Mouse (Mus musculus): ENCODE measurements around the gene 4930535I16Rik. TPM values are rescaled to one million over a fixed set of nuclear protein-coding genes. Genes with fewer than 3 reads are reported as not detected.
"Not testable (repeated sequence)": the region's sequence is repeated elsewhere in the genome, so short reads cannot be mapped to it uniquely, and the experiment has no call there.

The 4930535I16Rik gene
- polyA plus RNA-seq, 1 experiment from 2014 or later, result 0.19 TPM

DNA sequence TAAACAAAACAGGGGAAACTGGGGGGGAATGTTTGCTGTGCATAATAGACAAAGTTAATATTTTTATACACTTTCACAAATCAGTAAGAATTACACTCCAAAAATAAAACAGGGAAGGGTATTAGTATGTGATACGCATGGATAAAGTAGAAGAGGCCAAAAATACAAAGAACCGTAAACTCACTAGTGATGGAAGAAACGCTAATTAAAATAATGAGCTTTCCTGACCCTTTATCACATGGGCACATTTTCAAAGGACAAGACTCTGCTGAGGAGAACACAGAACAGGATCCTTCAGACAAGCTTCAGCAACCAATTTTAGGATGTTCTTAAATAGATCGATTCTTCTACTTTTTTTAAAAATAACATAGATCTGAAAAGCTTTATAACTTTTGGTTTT lies 28.9 kb upstream of the 4930535I16Rik start:
- in situ Hi-C loops (cut with MboI; ENCODE audit: low pct_unique_long_range_greater_than_20kb), result no loop called here
- ChIA-PET POLR2A (no interaction called here), CTCF (interaction anchor here (1.0 kb wide), 1 partner anchor 9 kb away, joined by 4 read pairs; no protein-coding TSS in a partner anchor)
- no peak for ATAC-seq
- no peak for TF ChIP-seq CTCF (IDR thresholded peaks at IDR 0.05)
- no peaks in the 10 kb centered on the region for H3K27me3 ChIP-seq
- DNase-seq (ENCODE audit: low read depth, low spot score), result no peak

DNA sequence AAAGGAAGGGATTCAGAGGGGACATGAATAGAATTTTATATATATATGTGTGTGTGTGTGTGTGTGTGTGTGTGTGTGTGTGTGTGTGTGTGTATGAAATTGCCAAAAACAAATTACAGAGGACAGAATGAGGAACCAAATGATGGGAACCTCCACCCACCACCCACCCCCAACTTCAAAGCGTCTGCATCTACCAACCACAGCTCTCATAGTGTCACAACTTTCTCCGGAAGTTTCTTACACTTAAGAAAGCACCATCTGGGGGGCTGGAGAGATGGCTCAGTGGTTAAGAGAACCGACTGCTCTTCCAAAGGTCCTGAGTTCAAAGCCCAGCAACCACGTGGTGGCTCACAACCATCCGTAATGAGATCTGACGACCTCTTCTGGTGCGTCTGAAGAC lies 23.1 kb upstream of the 4930535I16Rik start:
- CTCF ChIA-PET, result interaction anchor here (2.9 kb wide), 1 partner anchor 9 kb away, joined by 15 read pairs; no protein-coding TSS in a partner anchor
- ATAC-seq; in situ Hi-C loops (cut with MboI; ENCODE audit: low pct_unique_long_range_greater_than_20kb); DNase-seq (ENCODE audit: low read depth, low spot score); POLR2A ChIA-PET; H3K27me3 ChIP-seq: not testable (repeated sequence)

DNA sequence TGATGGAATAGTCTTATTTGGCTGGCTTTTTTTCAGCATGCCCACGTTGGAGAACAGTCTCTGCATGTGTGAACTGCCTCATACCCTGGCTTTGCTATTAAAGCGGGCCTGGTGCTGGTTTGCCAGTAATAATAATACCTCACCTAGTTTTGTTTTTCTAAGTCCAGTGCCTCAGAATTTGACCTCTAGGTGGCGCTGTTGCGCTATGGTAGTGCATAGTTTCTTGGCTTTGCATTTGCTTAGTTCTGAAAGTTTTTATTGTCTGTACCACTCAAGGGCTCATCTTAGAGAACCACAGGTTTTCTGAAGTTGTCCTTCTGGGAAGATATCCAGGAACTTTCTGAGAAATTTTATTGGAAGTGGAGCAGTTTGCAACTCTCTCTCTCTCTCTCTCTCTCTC lies 22.0 kb upstream of the 4930535I16Rik start:
- no peaks in the 10 kb centered on the region for H3K27me3 ChIP-seq
- POLR2A ChIA-PET, result no interaction called here
- ATAC-seq (peak; percentile 26), DNase-seq (ENCODE audit: low read depth, low spot score) (peak; percentile 44)
- in situ Hi-C loops (cut with MboI; ENCODE audit: low pct_unique_long_range_greater_than_20kb), result no loop called here
- CTCF ChIA-PET, result interaction anchor here (0.8 to 2.9 kb wide), 9 partner anchors 10 to 171 kb away, joined by 3 to 15 read pairs (median 4); no protein-coding TSS in a partner anchor
- TF ChIP-seq CTCF (IDR thresholded peaks at IDR 0.05), result peak; percentile 79

DNA sequence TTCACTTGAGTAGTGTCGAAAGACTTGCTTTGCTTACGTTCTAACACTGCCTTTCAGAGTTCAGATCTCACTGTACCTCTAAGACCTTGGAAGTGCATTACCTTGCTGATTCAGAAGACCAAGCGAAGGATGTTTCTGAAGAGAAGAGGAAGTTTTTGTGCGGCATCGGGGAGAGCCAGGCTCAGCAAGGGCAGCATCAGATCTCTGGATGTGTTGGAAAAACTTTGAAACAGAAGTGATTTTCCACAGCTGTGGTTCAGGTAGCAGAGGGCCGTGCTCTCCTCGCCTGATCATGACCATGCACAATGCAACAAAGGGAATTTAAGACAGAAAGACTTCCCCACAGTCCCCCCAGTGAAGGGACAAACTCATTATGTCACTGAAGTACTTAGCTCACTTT lies 18.2 kb upstream of the 4930535I16Rik start:
- no peaks in the 10 kb centered on the region for H3K27me3 ChIP-seq
- DNase-seq (ENCODE audit: low read depth, low spot score) (no peak), ATAC-seq (no peak)
- TF ChIP-seq CTCF (IDR thresholded peaks at IDR 0.05), result no peak
- ChIA-PET CTCF (interaction anchor here (1.4 kb wide), 1 partner anchor 16 kb away, joined by 4 read pairs; no protein-coding TSS in a partner anchor), POLR2A (no interaction called here)
- in situ Hi-C loops (cut with MboI; ENCODE audit: low pct_unique_long_range_greater_than_20kb), result no loop called here

DNA sequence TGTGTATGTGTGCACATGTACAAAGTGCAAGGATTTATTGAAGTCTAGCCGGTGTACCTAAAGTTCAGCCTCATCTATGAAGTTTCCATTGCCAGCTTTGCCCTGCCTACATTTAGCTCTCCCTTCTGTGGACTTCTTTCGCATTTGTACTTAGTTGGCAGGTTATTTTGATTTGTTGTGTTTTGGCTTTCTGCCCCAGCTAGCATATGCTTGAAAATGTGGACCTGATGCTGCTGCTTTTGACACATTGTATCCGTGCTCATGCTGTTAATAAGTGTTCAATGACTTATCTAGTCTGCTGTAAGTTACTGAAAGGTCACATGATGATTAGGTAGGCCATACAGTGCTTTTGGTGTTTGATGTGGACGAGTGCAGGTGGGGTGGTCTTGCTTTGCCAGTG lies 16.5 kb upstream of the 4930535I16Rik start:
- DNase-seq (ENCODE audit: low read depth, low spot score) (no peak), ATAC-seq (no peak)
- TF ChIP-seq CTCF (IDR thresholded peaks at IDR 0.05), result no peak
- H3K27me3 ChIP-seq, result no peaks in the 10 kb centered on the region
- in situ Hi-C loops (cut with MboI; ENCODE audit: low pct_unique_long_range_greater_than_20kb), result no loop called here
- ChIA-PET CTCF (no interaction called here), POLR2A (no interaction called here)

DNA sequence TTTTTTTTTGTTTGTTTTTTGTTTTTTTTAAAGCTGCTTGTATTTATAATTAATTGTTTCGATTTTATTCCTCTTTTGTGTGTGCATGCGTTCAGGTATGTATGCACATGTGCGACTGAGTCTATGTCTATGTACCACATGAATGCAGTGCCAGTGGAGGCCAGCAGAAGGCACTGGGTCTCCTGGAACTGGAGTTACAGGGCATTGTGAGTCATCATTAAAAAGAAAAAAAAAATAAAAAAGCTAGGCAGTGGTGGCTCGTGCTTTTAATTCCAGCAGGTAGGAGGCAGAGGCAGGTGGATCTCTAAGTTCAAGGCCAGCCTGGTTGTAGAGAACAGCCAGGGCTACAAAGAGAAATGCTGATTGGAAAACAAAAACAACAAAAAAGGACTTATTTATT lies 12.2 kb upstream of the 4930535I16Rik start:
- DNase-seq (ENCODE audit: low read depth, low spot score) (no peak), ATAC-seq (no peak)
- CTCF ChIA-PET, result interaction anchor here (1.6 to 3.0 kb wide), 2 partner anchors 7 to 10 kb away, joined by 3 to 9 read pairs; no protein-coding TSS in a partner anchor
- POLR2A ChIA-PET, result no interaction called here
- no peaks in the 10 kb centered on the region for H3K27me3 ChIP-seq
- TF ChIP-seq CTCF (IDR thresholded peaks at IDR 0.05), result no peak
- in situ Hi-C loops (cut with MboI; ENCODE audit: low pct_unique_long_range_greater_than_20kb), result no loop called here

DNA sequence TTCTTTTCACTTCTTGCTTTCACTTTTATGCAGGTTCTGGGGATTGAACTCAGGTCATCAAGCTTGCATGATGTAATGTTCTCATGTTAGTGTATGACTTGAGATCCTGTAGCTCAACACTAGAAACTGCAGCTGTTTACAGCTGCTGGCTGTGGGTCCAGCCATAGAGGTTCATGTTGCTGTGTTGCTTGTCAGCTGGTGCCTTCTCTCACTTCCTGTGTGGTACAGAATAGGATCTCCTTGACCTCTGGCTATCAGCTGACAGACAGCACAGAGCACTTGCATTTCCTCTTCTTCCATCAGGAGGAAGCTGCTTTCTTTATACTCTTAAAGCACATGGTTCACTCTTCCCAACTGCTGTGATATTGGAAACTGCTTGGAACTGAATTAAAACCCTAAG lies 10.1 kb upstream of the 4930535I16Rik start:
- TF ChIP-seq CTCF (IDR thresholded peaks at IDR 0.05), result no peak
- no peaks in the 10 kb centered on the region for H3K27me3 ChIP-seq
- in situ Hi-C loops (cut with MboI; ENCODE audit: low pct_unique_long_range_greater_than_20kb), result no loop called here
- ATAC-seq, result no peak
- DNase-seq (ENCODE audit: low read depth, low spot score), result no peak
- ChIA-PET POLR2A (interaction anchor here (1.1 kb wide), 1 partner anchor 11 kb away, joined by 3 read pairs; the partner anchor contains the start of gene Rragc), CTCF (interaction anchor here (1.0 kb wide), 1 partner anchor 12 kb away, joined by 3 read pairs; no protein-coding TSS in a partner anchor)

DNA sequence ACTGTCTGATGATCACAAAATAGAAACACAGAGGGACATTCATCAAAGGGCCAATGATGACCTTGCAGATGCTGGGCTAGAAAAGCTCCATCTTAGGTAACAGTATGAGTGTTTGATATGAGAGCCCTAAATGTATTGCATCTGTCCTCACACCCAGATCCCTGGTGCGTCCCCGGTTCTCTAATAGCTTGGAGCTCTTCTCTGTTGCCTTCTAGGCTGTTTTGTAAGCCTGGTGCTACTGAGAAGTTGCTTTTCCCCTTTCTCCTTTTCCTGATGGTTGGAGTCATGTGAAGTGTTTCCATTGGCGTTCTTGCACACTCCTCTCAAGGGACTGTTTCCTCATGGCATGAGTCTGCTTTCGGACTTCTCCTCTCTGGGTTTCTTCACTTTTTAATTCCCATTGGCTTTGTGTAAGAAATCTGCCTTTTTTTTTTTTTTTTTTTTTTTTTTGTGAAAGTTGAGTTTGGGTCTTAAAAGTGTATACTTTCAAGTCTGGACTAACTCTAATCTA lies 3.3 kb upstream of the 4930535I16Rik start:
- TF ChIP-seq CTCF (IDR thresholded peaks at IDR 0.05), result no peak
- no peaks in the 10 kb centered on the region for H3K27me3 ChIP-seq
- ChIA-PET POLR2A (no interaction called here), CTCF (interaction anchor here (1.3 kb wide), 1 partner anchor 19 kb away, joined by 4 read pairs; no protein-coding TSS in a partner anchor)
- DNase-seq (ENCODE audit: low read depth, low spot score) (no peak), ATAC-seq (no peak)
- in situ Hi-C loops (cut with MboI; ENCODE audit: low pct_unique_long_range_greater_than_20kb), result loop anchor here (25.0 kb wide), 1 partner anchor 509 kb away; no protein-coding TSS in a partner anchor

DNA sequence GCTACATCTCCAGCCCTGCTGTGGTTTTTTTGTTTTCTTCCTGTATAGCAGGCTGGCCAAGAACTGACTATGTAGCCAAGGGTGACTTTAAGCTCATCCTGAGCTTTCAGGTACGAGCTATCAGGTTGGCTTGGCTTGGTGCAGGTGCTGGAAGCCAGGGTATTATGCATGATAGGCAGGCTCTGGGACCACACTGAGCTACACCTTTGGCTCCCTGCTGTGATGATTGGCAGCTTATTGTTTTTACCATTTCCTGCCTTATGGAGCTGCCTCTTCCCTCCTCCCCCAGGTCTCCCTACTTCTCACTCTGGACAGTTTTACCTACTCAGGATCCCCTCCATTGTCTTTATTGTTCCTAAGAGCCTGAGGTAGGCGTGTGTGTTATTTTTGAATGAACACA lies 1.0 kb upstream of the 4930535I16Rik start:
- CTCF ChIA-PET, result interaction anchor here (1.0 kb wide), 2 partner anchors 13 to 21 kb away, joined by 3 to 4 read pairs; no protein-coding TSS in a partner anchor
- no peak for TF ChIP-seq CTCF (IDR thresholded peaks at IDR 0.05)

DNA sequence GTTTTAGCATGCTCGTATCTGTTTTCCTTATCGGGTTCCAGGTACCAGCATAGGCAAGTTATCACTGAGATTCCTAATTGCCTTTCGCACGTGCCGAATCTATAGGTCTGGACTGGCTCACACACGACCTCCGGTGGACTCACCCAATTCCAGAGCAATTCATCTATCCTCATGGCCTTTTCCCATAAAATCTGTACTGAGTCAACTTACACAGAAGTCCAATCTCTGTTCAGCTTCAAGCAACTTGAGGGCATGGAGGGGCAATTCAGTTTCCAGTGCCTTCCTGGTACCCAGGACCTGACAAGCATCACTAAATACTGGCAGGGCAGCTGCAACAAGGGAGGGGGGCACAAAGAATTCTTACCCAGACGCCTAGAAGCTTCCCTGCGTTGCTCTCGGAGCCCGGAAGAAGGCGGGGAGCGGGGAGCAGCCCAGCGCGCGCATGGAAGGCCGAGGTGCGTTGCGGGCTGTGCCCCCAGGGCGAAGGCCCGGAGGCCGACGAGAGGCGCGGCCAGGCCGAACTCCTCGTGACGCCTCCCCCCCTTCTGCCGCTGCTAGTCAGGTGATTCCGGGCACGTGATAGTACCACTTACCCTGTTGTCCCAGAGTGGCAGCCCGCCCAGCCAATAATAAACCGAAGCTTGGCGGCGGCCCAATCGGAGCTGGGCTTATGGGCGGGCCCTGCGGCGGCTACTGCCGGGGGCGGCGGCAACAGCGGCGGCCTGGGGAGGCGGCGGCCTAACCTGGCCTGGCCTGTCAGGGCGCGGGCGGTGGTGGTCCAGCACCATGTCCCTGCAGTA lies 874 bp downstream of the 4930535I16Rik start, which contains the start of gene Rragc:
Rragc (plus strand) TSS at position 699 of the 800 bp plus-strand sequence.
- in situ Hi-C loops (cut with MboI; ENCODE audit: low pct_unique_long_range_greater_than_20kb), result loop anchor here (25.0 kb wide), 1 partner anchor 505 kb away; no protein-coding TSS in a partner anchor
- DNase-seq (ENCODE audit: low read depth, low spot score) (peak; percentile 76), ATAC-seq (peak; percentile 98)
- no peak for TF ChIP-seq CTCF (IDR thresholded peaks at IDR 0.05)
- H3K27me3 ChIP-seq, result no peaks in the 10 kb centered on the region
- CTCF ChIA-PET, result no interaction called here
- POLR2A ChIA-PET, result interaction anchor here (0.6 to 1.3 kb wide), 3 partner anchors 11 to 13 kb away, joined by 3 to 4 read pairs (median 3); partner anchors contain the start of gene Mycbp

More for the DNA sequence above, 1.0 kb upstream of the 4930535I16Rik start:
- no peak for ATAC-seq
- no peaks in the 10 kb centered on the region for H3K27me3 ChIP-seq
- in situ Hi-C loops (cut with MboI; ENCODE audit: low pct_unique_long_range_greater_than_20kb), result loop anchor here (25.0 kb wide), 1 partner anchor 507 kb away; no protein-coding TSS in a partner anchor
- POLR2A ChIA-PET, result interaction anchor here (0.9 kb wide), 1 partner anchor 13 kb away, joined by 4 read pairs; no protein-coding TSS in a partner anchor
- no peak for DNase-seq (ENCODE audit: low read depth, low spot score)

Measured in Patski (cell line).